Mouse (Mus musculus) T-helper 2 cell (primary cell): ENCODE results near the gene Hspa1b.

Experiments
- in situ Hi-C: fragments of 300-600 bp; cut with MboI, MseI; formaldehyde crosslinking; loops from one replicate; pipeline ENCODE4 v1.15.1; 2025; ENCODE audit warnings: high pct_unique_total_duplicates

Hspa1b gene

GRCm38 (mm10) chr17:34932287-34932686 is 26.8 kb downstream of the Hspa1b start:
- in situ Hi-C loops = no loop called here

DNA sequence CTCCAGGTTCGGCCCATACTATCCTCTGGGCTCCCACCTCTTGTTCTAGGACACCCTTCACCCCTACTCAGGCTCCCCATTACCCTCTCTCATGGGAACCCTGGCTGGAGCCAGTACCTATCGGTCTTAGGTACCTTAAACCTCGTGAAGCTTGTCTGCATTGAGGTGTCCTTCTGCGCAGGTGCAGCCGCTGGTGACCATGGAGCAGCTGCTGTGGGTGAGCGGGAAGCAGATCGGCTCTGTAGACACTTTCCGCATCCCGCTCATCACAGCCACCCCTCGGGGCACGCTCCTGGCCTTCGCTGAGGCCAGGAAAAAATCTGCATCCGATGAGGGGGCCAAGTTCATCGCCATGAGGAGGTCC is 27.3 kb downstream of the Hspa1b start:
- in situ Hi-C loops = no loop called here

DNA sequence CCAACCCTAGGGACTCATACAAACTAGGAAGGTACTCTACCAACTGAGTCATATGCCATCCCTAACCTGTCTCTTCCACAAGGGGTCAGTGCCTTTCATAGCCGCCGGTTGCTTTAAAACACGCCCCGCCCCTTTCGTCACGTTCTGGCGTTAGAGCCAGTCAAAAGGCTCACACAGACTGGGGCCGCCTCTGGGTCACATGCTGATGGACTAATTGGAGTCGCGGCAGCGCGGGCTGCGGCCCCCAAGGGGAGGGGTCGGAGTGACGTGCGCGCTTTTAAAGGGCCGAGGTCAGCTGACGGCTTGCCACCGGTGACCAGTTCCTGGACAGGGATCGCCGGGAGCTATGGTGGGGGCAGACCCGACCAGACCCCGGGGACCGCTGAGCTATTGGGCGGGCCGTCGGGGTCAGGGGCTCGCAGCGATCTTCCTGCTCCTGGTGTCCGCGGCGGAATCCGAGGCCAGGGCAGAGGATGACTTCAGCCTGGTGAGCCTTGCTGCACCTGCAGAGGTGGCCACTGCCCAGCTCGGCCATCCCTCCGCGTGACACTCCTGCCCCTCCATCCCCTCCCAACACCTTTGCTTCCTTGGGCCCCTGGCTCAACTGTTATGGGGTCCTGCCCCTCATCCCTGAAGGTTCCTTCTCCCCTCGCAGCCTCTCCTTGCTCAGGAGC is 27.8 kb downstream of the Hspa1b start, which contains the start of gene Neu1:
TSS of gene Neu1 (plus strand) at position 193 of the 674 bp plus-strand sequence.
- in situ Hi-C loops = no loop called here

- in situ Hi-C loops = no loop called here
These were observed 30.2 kb downstream of the Hspa1b start for GRCm38 (mm10) chr17:34928841-34929240.

GRCm38 (mm10) chr17:34927306-34928019 is 31.6 kb downstream of the Hspa1b start:
- in situ Hi-C loops = no loop called here

DNA sequence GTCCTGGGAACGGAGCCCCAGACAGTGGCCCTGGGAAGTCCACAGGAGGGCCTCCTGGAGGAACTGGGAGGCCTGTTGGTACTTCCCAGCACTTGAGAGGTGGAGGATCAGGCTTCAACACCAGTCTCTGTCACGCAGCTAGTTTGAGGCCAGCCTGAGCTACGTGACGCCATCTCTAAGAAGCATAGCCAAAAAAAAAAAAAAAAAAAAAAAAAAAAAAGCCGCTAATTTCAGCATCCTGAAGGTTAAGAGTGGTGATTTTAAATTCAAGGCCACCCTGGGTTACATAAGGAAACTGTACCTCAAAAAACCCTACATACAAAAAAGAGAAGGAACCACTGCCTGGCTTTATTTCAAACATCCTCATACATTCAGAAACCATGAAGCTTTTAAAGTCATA is 34.8 kb downstream of the Hspa1b start:
- in situ Hi-C loops = no loop called here

DNA sequence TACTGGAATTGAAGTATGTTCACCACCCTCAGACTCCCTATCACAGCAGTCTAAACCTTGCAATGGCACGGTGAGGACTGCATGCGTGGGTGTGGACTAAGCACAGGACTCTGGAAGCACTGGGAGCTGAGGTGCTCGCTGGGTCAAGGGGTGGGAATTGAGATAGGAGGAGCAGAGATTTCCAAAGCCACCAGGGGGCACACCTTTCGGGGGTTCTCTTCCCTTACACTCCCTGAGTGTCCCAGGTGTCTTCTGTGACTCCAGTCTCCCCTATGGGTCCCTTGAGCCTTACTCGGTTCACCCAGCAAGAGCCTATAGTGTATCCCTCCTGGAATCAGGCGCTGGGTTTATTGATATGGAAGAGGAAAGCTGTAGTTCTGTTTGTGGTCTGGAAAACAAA is 36.1 kb downstream of the Hspa1b start:
- in situ Hi-C loops = no loop called here

DNA sequence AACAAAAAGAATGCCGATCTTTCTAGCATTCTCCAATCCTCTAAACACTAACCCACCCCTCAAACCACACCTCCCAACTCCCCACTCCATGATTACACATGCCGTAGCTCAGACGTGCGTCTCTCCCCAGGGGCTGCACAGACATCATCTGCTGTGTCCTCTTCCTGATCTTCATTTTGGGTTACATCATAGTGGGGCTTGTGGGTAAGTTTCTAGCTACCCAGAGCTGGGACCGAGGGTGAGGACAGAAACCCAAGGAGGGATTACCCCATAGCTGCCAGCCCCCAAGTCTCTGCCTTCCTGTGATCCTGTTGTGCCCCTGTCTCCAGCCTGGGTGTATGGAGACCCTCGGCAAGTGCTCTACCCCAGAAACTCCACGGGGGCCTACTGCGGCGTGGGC is 41.9 kb downstream of the Hspa1b start:
- in situ Hi-C loops = no loop called here

- in situ Hi-C loops = no loop called here
These were observed 42.7 kb downstream of the Hspa1b start for GRCm38 (mm10) chr17:34916316-34916715.

DNA sequence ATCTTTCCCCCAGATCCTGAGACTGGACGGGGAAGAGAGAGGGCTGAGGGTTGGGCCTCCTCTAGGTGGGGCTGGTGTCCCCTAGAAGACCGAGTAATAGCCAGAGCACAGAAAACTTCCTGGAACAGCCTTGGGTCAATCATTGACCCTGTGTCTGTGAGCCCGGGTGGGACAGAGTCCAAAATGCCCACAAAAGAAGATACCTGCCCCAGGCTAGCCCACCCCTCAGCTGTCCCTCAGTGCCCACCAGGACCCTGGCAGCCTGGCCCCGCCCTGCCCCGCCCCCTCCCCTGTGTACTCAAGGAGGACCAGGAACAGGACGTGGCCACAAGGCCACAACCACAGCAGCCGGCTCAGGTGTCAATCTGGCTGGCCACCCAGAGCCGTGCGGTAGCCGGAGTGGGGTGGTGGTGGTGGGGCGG is 43.6 kb downstream of the Hspa1b start:
- in situ Hi-C loops = no loop called here

DNA sequence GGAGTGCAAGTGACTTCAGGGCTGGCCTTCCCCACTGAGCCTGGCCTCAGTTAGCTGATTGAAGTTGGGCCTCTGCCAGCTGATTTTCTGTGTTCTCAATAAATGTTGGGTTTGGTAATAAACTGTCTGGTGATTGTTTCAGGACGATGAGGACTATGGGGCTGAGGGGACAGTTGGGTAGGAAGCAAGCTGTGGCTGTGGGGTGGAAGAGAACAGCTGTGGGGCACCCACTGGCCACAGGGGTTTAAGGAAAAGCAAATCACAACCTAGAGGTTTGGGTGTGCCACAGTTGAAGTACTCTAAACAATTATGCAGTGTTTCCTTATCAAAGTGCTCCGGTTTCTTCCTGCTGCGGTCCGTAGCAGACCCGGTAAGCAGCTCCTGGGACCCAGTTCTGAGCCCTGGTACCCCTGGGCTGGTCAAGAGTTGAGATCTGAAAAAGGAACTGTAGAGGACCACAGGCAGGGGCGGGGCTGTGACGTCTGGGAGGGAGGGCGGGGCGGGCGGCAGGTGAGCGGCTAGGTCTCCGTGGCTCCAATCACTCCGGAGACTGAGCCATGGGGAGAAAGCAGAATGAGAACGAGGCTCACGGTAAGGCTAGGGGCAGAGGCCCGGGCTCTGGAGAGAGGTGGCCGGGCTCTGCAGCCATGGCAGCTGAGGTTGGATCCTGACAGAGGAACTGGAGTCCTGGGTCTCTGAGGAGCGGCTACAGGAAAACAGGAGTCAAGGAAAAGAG is 44.9 kb downstream of the Hspa1b start, which contains the start of gene Slc44a4:
TSS of gene Slc44a4 (plus strand) at position 537 of the 736 bp plus-strand sequence.
- in situ Hi-C loops = loop anchor here (5.0 kb wide), 1 partner anchor 57 kb away; no protein-coding TSS in a partner anchor

- in situ Hi-C loops = loop anchor here (5.0 kb wide), 1 partner anchor 55 kb away; no protein-coding TSS in a partner anchor
These were observed 47.1 kb downstream of the Hspa1b start for GRCm38 (mm10) chr17:34911945-34912351.

GRCm38 (mm10) chr17:34910982-34911381 is 48.1 kb downstream of the Hspa1b start:
- in situ Hi-C loops = loop anchor here (5.0 kb wide), 1 partner anchor 54 kb away; no protein-coding TSS in a partner anchor
